Mouse (Mus musculus): ENCODE data around the gene Plk5.

The Plk5 gene

DNA sequence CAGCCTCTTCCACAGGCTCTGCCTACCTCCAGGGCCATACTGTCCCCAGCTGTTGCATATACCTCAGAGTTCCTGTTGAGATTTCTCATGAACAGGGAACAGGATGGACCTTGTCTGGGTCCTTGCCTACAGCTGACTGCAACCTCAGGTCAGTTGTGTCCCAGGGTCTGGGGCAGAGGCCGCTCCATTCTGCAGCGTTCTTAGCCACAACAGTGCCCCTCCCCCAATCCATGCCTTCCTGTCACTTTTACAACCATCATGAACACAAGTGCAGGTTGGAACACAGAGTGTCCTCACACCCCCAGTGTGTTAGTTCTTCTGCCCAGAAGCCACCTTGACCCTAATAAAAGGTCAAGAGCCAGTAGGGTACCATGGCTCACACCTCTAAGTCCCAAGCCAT lies 32.5 kb downstream of the Plk5 start:
- DNase-seq (ENCODE audit: low read depth) = no peak

DNA sequence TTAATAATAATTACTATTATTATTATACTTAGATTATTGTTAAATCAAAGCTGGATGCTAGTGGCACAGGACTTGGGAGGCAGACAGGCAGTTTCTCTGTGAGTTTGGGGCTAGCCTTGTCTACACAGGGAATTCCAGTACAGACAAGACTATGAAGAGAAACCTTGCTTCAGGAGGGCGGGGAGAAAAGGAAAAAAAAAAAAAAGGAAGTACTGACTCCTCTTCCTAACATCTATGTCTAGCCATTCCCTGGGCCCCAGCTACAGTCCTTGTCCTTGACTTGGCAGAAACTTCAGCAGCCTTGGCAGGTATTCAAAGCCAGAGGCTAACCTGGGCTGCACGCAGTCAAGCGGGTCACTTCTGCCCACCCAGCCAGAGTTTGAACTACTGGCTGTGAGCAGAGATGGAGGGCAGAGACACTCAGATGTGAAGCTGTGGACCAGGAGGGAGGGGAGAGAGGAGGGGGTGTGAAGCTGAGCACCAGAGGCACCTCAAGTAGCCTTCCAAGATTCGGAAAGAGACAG lies 33.0 kb downstream of the Plk5 start:
- DNase-seq (ENCODE audit: low read depth) = no peak

- no peak for DNase-seq (ENCODE audit: low read depth)
Measured at GRCm38 (mm10) chr10:80390697-80391096, 34.4 kb downstream of the Plk5 start.

- DNase-seq (ENCODE audit: low read depth) = no peak
Measured at GRCm38 (mm10) chr10:80392687-80393086, 36.4 kb downstream of the Plk5 start.

DNA sequence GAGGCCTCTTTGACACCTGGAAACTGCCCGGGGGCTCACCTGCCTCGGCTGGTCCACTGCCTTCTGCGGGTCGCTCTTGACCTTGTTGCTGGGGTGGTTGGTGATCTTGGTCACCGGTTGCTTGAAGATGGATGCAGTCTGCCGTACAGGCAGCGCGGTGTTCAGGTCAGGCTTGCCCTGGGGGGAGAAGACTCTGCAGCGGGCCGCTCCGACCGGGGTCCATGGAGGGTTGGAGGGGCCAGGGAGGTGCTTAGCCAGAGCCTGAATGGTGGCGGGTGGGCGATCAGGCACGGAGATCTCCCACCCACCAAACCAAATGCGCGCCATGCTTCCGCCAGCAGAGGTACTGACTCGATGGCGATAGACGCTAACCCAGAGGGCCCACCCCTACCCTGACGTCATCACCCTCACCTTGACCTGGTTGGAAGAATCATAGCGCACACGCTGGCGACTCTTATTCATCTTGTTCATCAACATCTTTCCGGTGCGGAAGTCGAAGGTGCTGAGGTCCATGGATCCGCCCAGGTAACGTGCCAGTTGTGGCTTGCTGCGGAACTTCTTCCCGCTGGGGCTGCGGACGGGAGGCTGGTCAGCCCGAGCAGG lies 38.9 kb downstream of the Plk5 start:
- DNase-seq (ENCODE audit: low read depth) = no peak

GRCm38 (mm10) chr10:80396822-80397523 lies 40.7 kb downstream of the Plk5 start:
- DNase-seq (ENCODE audit: low read depth) = no peak

- no peak for DNase-seq (ENCODE audit: low read depth)
Measured at GRCm38 (mm10) chr10:80397524-80398173, 41.4 kb downstream of the Plk5 start.

DNA sequence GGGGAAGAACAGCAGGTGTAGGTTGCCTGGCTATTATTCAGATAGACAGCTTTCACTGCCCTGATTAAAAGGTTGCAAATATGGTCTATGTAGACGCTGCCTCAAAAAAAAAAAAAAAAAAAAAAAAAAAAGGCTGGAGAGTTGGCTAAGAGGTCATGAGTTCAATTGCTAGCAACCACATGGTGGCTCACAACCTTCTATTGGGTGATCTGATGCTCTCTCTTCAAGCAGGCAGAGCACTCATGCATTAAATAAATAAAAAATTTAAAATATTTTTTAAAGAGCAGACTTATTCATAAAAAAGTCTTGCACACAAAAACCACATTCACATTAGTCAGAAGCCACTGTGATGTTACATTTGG lies 41.9 kb downstream of the Plk5 start:
- no peak for DNase-seq (ENCODE audit: low read depth)

DNA sequence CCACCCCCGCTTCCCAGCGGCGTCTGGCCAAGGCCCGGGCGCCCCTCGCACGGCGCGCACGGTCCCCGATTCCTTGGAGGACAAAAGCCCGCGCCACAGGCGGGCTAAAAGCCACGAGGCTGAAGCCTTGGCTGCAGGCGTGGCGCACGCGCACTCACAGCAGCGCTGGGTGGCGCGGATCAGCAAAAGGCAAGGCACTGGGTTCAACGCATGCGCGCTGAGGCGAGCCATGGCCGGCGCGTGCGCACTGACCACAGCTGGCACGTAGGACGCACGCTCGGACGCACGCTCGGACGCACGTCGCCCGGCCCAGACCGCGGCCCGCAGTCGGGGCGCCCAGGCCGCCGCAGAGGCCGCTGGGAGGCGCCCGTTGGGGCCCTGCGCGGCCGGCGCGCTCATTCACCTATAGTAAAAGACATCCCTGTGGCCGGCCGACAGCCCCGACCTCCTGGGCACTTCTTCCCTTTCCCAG lies 42.5 kb downstream of the Plk5 start:
- peak; percentile 97 for DNase-seq (ENCODE audit: low read depth)

GRCm38 (mm10) chr10:80399191-80399972 lies 43.1 kb downstream of the Plk5 start, which contains the start of gene Mbd3:
Gene Mbd3, minus strand, starts transcription at chr10:80399550.
- DNase-seq (ENCODE audit: low read depth) = peak; percentile 100

DNA sequence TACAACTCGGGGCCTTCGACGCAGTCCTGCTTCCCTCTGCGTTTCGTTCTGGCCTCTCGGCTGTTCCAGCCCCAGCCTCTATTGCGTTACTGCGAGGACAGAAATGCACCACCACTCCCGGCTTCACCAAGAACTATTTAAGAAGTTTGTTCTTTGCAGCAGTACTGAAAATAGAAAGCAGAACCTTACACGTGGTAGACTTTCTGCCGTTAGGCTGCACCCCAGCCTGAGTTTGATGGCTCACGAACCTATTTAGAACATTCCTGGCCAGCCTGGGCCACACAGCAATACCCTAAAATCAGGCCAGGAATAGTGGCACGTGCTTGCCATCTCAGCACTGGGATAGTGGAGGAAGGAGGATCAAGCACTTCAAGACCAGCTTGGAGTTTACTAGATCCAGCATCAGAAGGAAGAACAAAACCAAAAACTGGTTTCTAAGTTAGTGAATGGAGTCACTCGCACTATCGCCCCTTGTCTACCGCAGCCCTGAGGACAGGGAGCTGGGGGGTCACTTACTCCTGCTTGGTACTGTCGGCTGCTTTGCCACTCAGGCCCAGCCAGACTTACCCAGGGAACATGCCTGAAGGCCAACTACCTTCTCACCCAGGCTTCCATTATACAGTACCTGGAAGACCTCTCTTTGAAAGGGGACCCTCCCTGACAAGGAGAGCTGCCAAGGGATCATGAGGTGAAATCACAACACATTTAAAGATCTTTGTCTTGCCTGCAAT lies 43.9 kb downstream of the Plk5 start:
- DNase-seq (ENCODE audit: low read depth) = no peak

DNA sequence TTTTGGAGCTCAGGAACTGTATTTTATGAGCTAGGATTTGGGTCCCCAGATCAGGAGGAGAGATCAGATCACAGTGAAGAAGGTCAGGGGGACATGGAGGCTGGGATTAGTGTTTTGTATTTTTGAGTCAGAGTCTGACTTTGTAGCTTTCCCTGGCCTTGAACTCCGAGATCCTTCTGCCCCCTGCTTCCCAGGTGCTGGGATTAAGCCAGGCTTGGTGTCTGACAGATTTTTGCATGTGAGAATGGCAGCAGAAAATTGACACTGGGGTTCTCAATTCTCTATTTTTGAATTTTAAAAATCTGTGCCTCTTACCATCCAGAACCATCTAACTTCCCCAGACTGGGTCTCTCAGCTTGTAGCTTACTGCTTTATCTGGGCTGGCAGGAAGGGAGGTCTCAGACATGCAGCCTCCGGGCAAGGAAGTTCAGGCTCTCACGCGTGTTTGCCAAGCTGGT lies 44.5 kb downstream of the Plk5 start:
- no peak for DNase-seq (ENCODE audit: low read depth)

- DNase-seq (ENCODE audit: low read depth) = no peak
Measured at GRCm38 (mm10) chr10:80403044-80403692, 46.9 kb downstream of the Plk5 start.

- DNase-seq (ENCODE audit: low read depth) = no peak
Measured at GRCm38 (mm10) chr10:80405481-80406173, 49.4 kb downstream of the Plk5 start.

GRCm38 (mm10) chr10:80406684-80407501 lies 50.6 kb downstream of the Plk5 start, which contains the start of gene Uqcr11:
Gene Uqcr11, minus strand, starts transcription at chr10:80406830.
- DNase-seq (ENCODE audit: low read depth) = peak; percentile 82

GRCm38 (mm10) chr10:80407924-80408323 lies 51.7 kb downstream of the Plk5 start:
- no peak for DNase-seq (ENCODE audit: low read depth)

GRCm38 (mm10) chr10:80412656-80413541 lies 56.6 kb downstream of the Plk5 start:
- peak; percentile 26 for DNase-seq (ENCODE audit: low read depth)

Measured in fibroblast of lung, adult 2 months (primary cell).